Mouse (Mus musculus) right cerebral cortex, postnatal 10 days (tissue): ENCODE data around the gene Prkce.

Experiments used
- DNase-seq, 2 experiments: peaks; one replicate each; pipeline ENCODE4 v3.0.0; 2021; ENCODE audit warnings: low spot score in 2 of 2

Prkce gene

GRCm38 (mm10) chr17:86509871-86510270 is 342.3 kb downstream of the Prkce start:
- DNase-seq, result no peak

- no peak for DNase-seq
These were observed 347.5 kb downstream of the Prkce start for GRCm38 (mm10) chr17:86514974-86515620.

DNA sequence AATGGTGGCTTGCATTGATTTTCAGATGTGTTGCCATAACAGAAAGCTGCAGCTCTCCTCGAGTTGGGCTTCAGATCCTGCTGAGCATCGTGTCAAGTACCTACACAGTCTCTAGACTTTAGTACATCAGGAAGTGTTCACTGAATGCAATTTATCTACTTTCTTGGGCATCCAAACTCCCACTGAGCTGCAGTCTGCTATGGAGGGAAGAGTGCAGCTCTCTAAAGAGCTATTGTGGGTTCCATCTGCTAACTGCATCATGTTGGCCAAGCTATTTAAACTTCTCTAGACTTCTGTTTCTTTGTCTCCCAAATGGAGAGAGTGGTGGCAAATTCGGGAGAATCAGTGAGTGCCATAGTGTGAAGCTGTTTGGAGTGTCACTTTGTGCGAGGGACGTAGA is 349.0 kb downstream of the Prkce start:
- DNase-seq, result no peak

DNA sequence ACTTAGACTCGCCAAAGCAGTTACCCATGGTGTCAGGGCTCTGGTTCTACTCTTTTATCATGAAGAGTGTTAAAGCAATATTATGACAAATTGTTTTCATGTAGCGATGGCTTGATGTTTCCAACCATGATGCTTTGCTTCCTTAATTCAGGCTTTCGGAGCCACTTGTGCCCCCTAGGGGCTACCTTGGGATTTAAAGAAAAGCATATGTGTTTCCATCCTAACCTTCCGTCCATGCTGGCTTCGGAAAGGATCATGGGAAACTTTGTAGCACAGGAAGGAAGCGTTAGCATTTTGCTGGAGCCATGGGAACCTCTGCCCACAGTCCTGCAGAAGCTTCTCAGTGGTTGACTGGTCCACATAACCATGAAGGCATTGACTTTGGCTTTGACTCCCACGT is 351.0 kb downstream of the Prkce start:
- DNase-seq, result no peak

GRCm38 (mm10) chr17:86521252-86521651 is 353.7 kb downstream of the Prkce start:
- no peak for DNase-seq

- DNase-seq, result no peak
These were observed 355.1 kb downstream of the Prkce start for GRCm38 (mm10) chr17:86522649-86523048.

DNA sequence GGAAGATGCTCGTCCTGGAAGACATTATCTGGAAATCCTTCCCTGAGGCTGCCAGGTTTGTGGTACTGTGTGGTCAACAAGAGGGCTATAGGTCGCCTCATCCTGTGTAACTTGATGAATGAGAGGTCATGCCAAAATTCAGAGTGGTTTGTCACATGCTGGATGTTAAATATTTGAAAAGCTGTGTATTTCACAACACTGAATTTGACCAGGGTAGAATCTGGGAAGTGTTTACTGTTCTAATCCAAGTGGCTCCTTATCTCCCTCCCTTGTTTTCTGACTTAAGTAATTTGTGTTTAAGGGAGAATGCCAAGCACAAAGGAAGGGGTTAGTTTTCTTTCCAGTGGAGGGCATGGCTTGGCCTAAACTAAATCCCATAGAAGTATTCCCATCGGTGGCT is 355.8 kb downstream of the Prkce start:
- no peak for DNase-seq

GRCm38 (mm10) chr17:86523843-86524242 is 356.3 kb downstream of the Prkce start:
- DNase-seq, result no peak

GRCm38 (mm10) chr17:86525075-86525474 is 357.5 kb downstream of the Prkce start:
- no peak for DNase-seq

- no peak for DNase-seq
These were observed 358.4 kb downstream of the Prkce start for GRCm38 (mm10) chr17:86526016-86526415.

DNA sequence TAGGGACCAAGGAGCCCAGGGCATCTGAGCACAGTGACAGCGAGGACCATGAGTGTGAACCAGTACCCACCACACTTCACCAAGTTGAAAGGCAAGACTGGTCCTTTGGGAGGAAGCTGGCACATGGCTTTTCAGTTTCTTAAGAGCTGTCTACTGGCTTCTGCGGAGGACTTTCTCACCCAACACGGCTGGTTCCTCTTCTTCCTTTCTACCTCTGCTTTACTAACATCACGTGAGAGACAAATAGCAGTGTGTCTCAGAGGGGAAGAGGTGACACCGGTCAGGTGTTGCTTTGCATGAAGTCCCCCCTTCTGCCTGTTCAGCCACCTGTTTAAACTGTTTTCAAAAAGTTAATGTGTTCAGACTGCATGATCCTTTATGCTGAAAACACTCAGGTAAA is 359.7 kb downstream of the Prkce start:
- DNase-seq, result no peak

- DNase-seq, result no peak
These were observed 361.4 kb downstream of the Prkce start for GRCm38 (mm10) chr17:86529003-86529402.

DNA sequence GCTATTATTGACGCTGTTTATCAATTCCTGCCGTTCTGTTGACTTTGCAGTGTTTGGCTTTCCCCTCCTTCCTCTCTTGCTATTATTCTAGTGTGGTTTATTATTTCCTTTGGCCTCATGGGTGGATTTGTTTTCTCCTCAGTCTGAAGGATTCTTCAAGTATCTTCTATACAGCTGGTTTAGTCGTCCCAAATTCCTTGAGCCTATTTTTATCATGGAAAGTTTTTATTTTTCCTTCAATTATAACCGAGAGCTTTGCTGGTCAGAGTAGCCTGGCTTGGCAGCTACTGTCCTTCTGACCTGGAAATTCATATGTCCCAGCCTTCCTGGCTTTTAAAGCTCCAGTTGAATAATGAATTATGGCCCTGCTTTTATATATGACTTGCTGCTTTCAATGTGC is 361.8 kb downstream of the Prkce start:
- no peak for DNase-seq

DNA sequence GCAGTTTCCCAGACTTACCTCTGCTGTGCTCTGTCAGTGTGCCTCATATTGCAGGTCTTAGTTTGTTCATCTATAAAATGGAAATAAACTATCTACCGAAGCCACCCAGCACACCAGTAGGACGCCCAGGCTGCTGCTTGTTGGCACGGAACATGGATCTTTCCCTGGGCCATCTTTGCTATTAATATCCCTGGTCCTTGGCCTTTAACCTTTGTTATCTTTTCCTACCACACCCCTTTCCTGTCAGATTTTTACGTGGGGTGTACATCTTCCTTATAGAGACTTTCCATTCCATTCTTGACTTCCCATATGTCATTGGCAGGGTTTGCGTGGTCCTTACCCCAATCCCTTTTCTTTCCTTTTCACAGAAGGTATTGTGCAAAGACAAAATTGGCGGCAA is 363.6 kb downstream of the Prkce start:
- DNase-seq, result no peak

- DNase-seq, result no peak
These were observed 365.4 kb downstream of the Prkce start for GRCm38 (mm10) chr17:86532783-86533548.

DNA sequence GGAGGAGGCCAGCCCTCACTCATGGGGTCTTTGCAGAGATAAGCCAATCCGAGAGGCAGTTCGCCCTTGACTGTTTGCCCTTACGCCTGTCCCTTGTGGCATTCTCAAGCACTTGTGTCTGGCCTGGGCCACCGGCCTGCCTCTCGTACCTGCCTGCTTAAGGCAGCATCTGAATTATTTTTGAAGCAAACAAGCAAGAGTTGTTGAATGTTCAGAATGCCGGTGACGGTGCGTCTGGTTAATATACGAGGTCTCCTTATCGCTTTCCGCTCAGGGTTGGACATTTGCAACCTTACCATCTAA is 365.9 kb downstream of the Prkce start:
- no peak for DNase-seq

GRCm38 (mm10) chr17:86535096-86535495 is 367.5 kb downstream of the Prkce start:
- no peak for DNase-seq

DNA sequence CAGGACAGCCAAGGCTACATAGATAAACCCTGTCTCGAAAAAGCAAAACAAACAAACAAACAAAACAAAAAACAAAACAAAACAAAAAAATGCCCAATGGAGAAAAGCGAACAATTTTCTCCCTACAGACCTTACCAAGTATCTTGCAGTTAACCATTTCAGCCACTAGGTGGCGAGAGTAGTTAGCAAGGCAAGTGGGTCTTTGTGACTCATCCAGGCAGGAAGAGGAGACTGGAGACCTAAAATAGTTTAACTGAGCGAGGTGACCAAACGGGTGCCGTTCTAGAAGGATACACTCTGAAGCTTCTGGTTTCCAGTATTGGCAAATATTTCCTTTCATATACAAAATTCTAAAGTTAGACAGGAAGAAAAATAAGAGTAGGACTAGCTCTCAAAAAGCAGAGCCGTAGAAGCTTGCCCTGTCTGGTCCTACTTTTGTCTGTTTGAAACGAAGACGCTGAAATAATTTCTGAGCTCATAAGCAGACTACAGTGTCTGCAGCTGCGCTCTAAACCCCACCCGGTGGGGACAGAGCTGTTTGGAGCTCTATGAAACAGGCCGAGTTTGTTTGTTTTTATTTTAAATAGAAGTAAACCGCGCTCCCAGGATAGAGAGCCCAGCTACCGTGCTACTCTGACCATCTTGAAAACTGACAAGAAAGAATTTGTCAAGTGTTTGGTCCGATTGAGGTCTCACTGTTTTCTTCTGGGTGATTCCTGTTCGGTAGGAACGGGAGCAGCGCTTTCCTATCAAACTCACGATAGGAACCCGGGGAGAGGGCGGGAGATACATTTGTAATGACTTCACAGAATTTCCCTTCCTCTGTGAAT is 368.5 kb downstream of the Prkce start:
- DNase-seq, result peak; percentile 90

GRCm38 (mm10) chr17:86539881-86540430 is 372.4 kb downstream of the Prkce start:
- no peak for DNase-seq

- no peak for DNase-seq
These were observed 378.9 kb downstream of the Prkce start for GRCm38 (mm10) chr17:86546529-86546928.

GRCm38 (mm10) chr17:86549128-86549527 is 381.5 kb downstream of the Prkce start:
- DNase-seq, result no peak

- DNase-seq, result no peak
These were observed 384.0 kb downstream of the Prkce start for GRCm38 (mm10) chr17:86551561-86551960.
